Mouse (Mus musculus): ENCODE measurements around the gene Fam172a. TPM values are rescaled to one million over a fixed set of nuclear protein-coding genes. Genes with fewer than 3 reads are reported as not detected.

Fam172a gene
- total RNA-seq, 2 experiments from 2014 or later = 22.4 to 50.6 TPM

DNA sequence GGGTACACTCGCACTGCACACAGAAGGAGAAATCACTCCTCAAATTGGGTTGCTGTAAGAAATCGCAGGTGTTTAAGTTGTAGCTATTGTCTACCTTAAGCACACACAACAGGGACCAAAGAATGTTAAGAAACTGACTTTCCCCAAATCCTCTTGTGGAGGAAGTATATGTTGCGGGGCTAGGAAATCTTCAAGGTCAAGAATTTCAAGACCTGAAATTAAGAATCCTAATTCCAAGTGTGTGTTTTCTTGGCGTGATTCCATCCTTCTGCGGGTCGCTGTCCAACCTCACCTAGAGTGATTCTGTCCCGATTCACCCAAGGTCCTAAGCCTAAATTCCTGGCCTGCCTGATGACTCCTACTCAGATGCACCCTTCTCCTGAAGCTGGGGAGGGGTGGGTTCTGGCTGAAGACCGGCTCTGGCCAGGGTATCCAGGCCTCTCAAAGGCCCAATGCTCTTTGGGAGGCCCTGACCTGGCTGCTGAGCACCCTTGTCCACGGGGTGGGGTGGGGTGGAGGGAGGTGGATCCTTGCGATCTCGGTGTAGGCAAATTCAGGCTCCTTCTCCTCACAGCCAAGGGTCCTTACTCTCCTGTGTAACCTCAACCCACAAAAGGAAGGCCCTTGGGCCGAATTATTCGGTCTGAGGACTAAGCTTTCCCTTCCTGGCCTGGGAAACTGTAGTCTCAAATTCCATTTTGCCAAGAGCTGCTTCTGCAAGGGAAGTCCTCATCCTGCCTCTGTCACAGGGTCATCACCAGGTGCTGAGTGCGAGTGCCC, 509.6 kb downstream of the Fam172a start:
- ATAC-seq (replicated peaks; ENCODE audit: poor library complexity) = no peak

DNA sequence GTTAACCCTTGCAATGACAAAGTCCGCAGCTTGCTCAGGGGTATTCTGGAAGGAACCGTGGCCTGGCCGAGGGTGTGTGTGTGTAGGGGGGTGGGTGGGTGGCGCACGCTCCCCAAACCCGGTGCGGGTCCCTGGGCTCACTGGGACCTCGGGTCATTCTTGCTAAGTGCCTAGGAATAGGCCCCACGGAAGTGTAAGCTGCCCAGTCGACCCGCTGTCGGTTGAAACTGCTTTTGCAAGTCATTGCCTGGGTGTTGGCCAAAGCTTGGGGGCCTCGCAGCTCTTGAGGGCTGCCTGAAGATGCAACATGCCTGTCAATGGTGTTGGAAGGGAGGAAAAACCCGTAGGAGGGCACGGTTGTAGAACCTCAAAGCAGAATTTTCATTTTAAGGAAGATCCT, 510.3 kb downstream of the Fam172a start:
- 0 out of 2 replicates have a peak, but pooled peaks have one; percentile 3 for ATAC-seq (replicated peaks; ENCODE audit: poor library complexity)

- ATAC-seq (replicated peaks; ENCODE audit: poor library complexity) = no peak
Measured at GRCm38 (mm10) chr13:78213155-78213554, 511.3 kb downstream of the Fam172a start.

GRCm38 (mm10) chr13:78215223-78215622, 513.4 kb downstream of the Fam172a start:
- no peak for ATAC-seq (replicated peaks; ENCODE audit: poor library complexity)

Measured in megakaryocyte progenitor cell, adult 5-6 weeks (primary cell).